Mouse (Mus musculus): ENCODE data around the gene Rap2a.

Gene Rap2a

GRCm38 (mm10) chr14:120542445-120542844 is 64.2 kb downstream of the Rap2a start:
- no peak for DNase-seq (ENCODE audit: low read depth, low spot score)

- no peak for DNase-seq (ENCODE audit: low read depth, low spot score)
These were observed 64.7 kb downstream of the Rap2a start for GRCm38 (mm10) chr14:120542976-120543375.

- no peak for DNase-seq (ENCODE audit: low read depth, low spot score)
These were observed 65.6 kb downstream of the Rap2a start for GRCm38 (mm10) chr14:120543846-120544245.

GRCm38 (mm10) chr14:120544495-120544894 is 66.3 kb downstream of the Rap2a start:
- DNase-seq (ENCODE audit: low read depth, low spot score), result no peak

GRCm38 (mm10) chr14:120544946-120545345 is 66.7 kb downstream of the Rap2a start:
- DNase-seq (ENCODE audit: low read depth, low spot score), result no peak

Data from A20 (cell line).